Mouse (Mus musculus): ENCODE results near the gene Wwox. TPM values are rescaled to one million over a fixed set of nuclear protein-coding genes. Genes with fewer than 3 reads are reported as not detected.

The Wwox gene
- polyA plus RNA-seq, 1 experiment = 14.9 TPM

DNA sequence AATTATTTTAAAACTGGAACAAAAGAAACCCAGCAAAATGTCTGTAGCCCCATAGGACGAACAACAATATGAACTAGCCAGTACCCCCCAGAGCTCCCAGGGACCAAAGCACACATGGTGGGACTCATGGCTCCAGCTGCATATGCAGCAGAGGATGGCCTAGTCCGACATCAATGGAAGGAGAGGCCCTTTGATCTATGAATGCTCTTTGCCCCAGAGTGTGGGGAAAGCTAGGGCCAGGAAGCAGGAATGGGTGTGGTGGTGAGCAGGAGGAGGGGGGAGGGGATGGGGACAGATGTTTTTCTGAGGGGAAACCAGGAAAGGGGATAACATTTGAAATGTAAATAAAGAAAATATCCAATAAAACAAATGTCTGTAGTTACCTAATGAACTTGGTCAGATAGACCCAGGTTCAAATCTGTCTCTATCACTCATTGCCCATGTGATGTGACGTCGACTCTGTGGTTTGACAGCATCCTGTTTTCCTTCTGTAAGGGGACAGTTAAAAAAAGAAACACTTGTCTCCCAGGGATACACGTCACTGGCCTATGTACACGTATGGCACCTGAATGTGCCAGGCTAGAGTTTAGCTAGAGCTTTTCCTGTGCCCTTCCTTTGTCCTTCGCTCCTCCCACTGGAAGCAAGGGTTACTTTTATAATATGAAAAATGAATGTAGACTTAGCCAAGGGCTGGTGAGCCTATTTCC, 362.1 kb downstream of the Wwox start:
- H3K36me3 ChIP-seq (ENCODE audit: control insufficient read depth, insufficient read depth, low read length) = no peaks in the 10 kb centered on the region
- TF ChIP-seq CTCF (IDR thresholded peaks at IDR 0.05; ENCODE audit: control insufficient read depth, insufficient read depth, insufficient replicate concordance, low read depth, low read length) (no peak), POLR2A (IDR thresholded peaks at IDR 0.05; ENCODE audit: control insufficient read depth, low read depth, low read length) (no peak)
- H3K27me3 ChIP-seq (ENCODE audit: control insufficient read depth, insufficient read depth, low read length) = no peaks in the 10 kb centered on the region
- H3K4me3 ChIP-seq (ENCODE audit: control insufficient read depth, low read depth, low read length) = no peak overlapping the region
- H3K4me1 ChIP-seq (ENCODE audit: control insufficient read depth, insufficient read depth, low read length) = peaks cover 11% of the 10 kb centered on the region
- no peak overlapping the region for H3K27ac ChIP-seq (ENCODE audit: control insufficient read depth, insufficient read depth, low read depth, low read length)

GRCm38 (mm10) chr8:114803113-114803512, 363.7 kb downstream of the Wwox start:
- Histone ChIP-seq H3K4me3 (ENCODE audit: control insufficient read depth, low read depth, low read length) (no peak overlapping the region), H3K4me1 (ENCODE audit: control insufficient read depth, insufficient read depth, low read length) (peaks cover 11% of the 10 kb centered on the region), H3K27me3 (ENCODE audit: control insufficient read depth, insufficient read depth, low read length) (no peaks in the 10 kb centered on the region), H3K36me3 (ENCODE audit: control insufficient read depth, insufficient read depth, low read length) (no peaks in the 10 kb centered on the region), H3K27ac (ENCODE audit: control insufficient read depth, insufficient read depth, low read depth, low read length) (no peak overlapping the region)
- TF ChIP-seq CTCF (IDR thresholded peaks at IDR 0.05; ENCODE audit: control insufficient read depth, insufficient read depth, insufficient replicate concordance, low read depth, low read length) = peak; percentile 19; the same call in 1 of the 2 replicates
- TF ChIP-seq POLR2A (IDR thresholded peaks at IDR 0.05; ENCODE audit: control insufficient read depth, low read depth, low read length) = no peak

- no peaks in the 10 kb centered on the region for H3K36me3 ChIP-seq (ENCODE audit: control insufficient read depth, insufficient read depth, low read length)
- no peak for TF ChIP-seq CTCF (IDR thresholded peaks at IDR 0.05; ENCODE audit: control insufficient read depth, insufficient read depth, insufficient replicate concordance, low read depth, low read length)
- TF ChIP-seq POLR2A (IDR thresholded peaks at IDR 0.05; ENCODE audit: control insufficient read depth, low read depth, low read length) = no peak
- H3K27ac ChIP-seq (ENCODE audit: control insufficient read depth, insufficient read depth, low read depth, low read length) = no peak overlapping the region
- H3K4me3 ChIP-seq (ENCODE audit: control insufficient read depth, low read depth, low read length) = no peak overlapping the region; the same call in 1 of the 2 replicates
- H3K4me1 ChIP-seq (ENCODE audit: control insufficient read depth, insufficient read depth, low read length) = no peaks in the 10 kb centered on the region
- no peaks in the 10 kb centered on the region for H3K27me3 ChIP-seq (ENCODE audit: control insufficient read depth, insufficient read depth, low read length)
These were observed 367.5 kb downstream of the Wwox start for GRCm38 (mm10) chr8:114806826-114807420.

DNA sequence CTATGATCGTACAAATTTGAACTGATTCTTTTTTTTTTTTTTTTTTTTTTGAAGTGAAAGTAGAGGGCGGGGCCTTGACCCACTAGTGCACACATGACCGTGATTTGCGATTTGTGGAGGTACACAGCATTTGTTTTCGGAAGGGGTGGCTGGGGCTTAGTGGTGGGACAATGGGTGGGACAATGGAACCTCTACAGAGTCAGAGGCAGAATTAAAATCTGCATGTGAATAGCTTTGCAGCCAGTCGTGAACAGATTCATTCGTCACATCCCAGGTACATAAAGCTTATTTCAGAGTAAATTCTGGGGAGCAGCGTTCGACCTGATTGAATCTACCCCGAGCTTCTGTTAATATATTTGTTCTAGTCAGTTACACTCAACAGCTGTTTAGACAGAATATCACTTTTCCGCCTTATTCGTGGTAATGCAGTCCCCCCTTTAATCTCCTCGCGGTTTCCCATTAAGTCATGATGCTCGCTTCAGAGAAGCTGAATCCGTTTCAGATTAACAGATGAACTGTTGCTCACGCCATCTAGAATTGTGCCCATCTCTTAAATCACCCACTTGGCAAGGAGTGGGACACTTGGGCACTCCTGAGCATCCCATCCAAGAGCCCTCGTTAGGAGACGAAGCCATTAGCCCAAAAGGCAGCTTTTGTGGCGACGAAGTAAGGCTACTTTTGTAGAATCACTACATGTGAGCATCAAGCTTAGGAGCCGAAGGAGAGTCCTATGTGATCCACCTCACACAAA, 368.4 kb downstream of the Wwox start:
- Histone ChIP-seq H3K36me3 (ENCODE audit: control insufficient read depth, insufficient read depth, low read length) (no peaks in the 10 kb centered on the region), H3K4me1 (ENCODE audit: control insufficient read depth, insufficient read depth, low read length) (no peaks in the 10 kb centered on the region), H3K27ac (ENCODE audit: control insufficient read depth, insufficient read depth, low read depth, low read length) (no peak overlapping the region), H3K4me3 (ENCODE audit: control insufficient read depth, low read depth, low read length) (peak overlapping the region; percentile 44; the same call in 1 of the 2 replicates), H3K27me3 (ENCODE audit: control insufficient read depth, insufficient read depth, low read length) (no peaks in the 10 kb centered on the region)
- TF ChIP-seq CTCF (IDR thresholded peaks at IDR 0.05; ENCODE audit: control insufficient read depth, insufficient read depth, insufficient replicate concordance, low read depth, low read length) = no peak
- no peak for TF ChIP-seq POLR2A (IDR thresholded peaks at IDR 0.05; ENCODE audit: control insufficient read depth, low read depth, low read length)

DNA sequence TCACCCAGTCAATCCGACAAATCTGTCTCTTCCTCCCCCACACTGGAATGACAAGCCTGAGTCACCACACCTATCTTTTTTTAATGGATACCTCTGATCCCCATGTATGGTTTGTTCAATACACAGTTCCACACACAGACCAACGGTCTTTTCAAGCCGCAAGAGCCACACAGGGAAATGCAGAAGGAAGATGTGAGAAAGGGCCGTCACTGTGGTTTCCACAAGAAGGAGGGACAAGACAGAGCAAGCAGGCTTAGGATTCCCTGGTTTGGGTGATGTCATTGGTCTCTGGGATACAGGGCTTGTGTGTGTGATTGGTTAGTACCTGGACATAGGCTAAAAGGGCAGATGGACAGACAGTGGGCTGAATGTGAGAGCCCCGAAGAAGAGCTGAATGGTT, 371.0 kb downstream of the Wwox start:
- no peak overlapping the region for H3K4me3 ChIP-seq (ENCODE audit: control insufficient read depth, low read depth, low read length)
- no peak overlapping the region for H3K27ac ChIP-seq (ENCODE audit: control insufficient read depth, insufficient read depth, low read depth, low read length)
- H3K4me1 ChIP-seq (ENCODE audit: control insufficient read depth, insufficient read depth, low read length) = no peaks in the 10 kb centered on the region
- TF ChIP-seq CTCF (IDR thresholded peaks at IDR 0.05; ENCODE audit: control insufficient read depth, insufficient read depth, insufficient replicate concordance, low read depth, low read length) (no peak), POLR2A (IDR thresholded peaks at IDR 0.05; ENCODE audit: control insufficient read depth, low read depth, low read length) (no peak)
- no peaks in the 10 kb centered on the region for H3K27me3 ChIP-seq (ENCODE audit: control insufficient read depth, insufficient read depth, low read length)
- no peaks in the 10 kb centered on the region for H3K36me3 ChIP-seq (ENCODE audit: control insufficient read depth, insufficient read depth, low read length)

- H3K27ac ChIP-seq (ENCODE audit: control insufficient read depth, insufficient read depth, low read depth, low read length) = no peak overlapping the region
- H3K4me3 ChIP-seq (ENCODE audit: control insufficient read depth, low read depth, low read length) = no peak overlapping the region
- no peak for TF ChIP-seq CTCF (IDR thresholded peaks at IDR 0.05; ENCODE audit: control insufficient read depth, insufficient read depth, insufficient replicate concordance, low read depth, low read length)
- H3K4me1 ChIP-seq (ENCODE audit: control insufficient read depth, insufficient read depth, low read length) = no peaks in the 10 kb centered on the region
- H3K27me3 ChIP-seq (ENCODE audit: control insufficient read depth, insufficient read depth, low read length) = no peaks in the 10 kb centered on the region
- H3K36me3 ChIP-seq (ENCODE audit: control insufficient read depth, insufficient read depth, low read length) = no peaks in the 10 kb centered on the region
These were observed 374.4 kb downstream of the Wwox start for GRCm38 (mm10) chr8:114813830-114814229.
